Mouse (Mus musculus): ENCODE measurements around the gene Man2a1. TPM values are rescaled to one million over a fixed set of nuclear protein-coding genes. Genes with fewer than 3 reads are reported as not detected.

Gene Man2a1
- polyA plus RNA-seq, 1 experiment = 53.4 TPM

DNA sequence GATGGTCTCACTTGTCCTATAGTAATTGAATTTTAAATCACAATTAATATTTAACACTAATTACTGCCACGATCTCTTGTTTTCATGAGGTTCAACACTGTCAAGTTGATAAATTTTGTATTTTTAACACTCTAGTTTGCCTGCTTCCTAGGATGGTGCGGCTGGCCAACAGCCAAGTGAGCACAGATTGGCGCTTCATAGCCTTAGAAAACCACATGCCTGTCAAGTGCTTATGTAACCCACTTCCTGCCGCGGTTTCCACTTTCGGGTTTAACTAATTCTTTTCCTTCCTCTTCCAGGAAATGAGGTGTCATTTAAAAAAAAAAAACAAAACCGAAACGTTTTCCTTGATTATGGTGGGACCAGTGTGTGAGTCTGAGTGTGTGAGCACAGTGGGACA lies 20.8 kb upstream of the Man2a1 start:
- H3K4me3 ChIP-seq (ENCODE audit: low read depth, low read length) = no peak overlapping the region
- no peak overlapping the region for H3K9ac ChIP-seq (ENCODE audit: low read depth, poor library complexity, severe bottlenecking)
- no peaks in the 10 kb centered on the region for H3K9me3 ChIP-seq (replicated peaks; ENCODE audit: control insufficient read depth, insufficient read depth, low read length, poor library complexity, severe bottlenecking)
- TF ChIP-seq EP300 (IDR thresholded peaks at IDR 0.05; ENCODE audit: insufficient read depth, low read depth, low read length) (no peak), CTCF (IDR thresholded peaks at IDR 0.05; ENCODE audit: low read depth, low read length) (no peak), POLR2A (IDR thresholded peaks at IDR 0.05; ENCODE audit: insufficient read depth, low read length) (no peak)
- H3K27me3 ChIP-seq (ENCODE audit: control insufficient read depth, insufficient read depth, low read length, poor library complexity, severe bottlenecking) = no peaks in the 10 kb centered on the region; the same call in 1 of the 2 replicates
- H3K27ac ChIP-seq (ENCODE audit: insufficient read depth, low read length) = no peak overlapping the region
- no peaks in the 10 kb centered on the region for H3K4me1 ChIP-seq (ENCODE audit: control insufficient read depth, insufficient read depth, low read length)
- no peaks in the 10 kb centered on the region for H3K36me3 ChIP-seq (ENCODE audit: control insufficient read depth, insufficient read depth, low read length, poor library complexity, severe bottlenecking)

DNA sequence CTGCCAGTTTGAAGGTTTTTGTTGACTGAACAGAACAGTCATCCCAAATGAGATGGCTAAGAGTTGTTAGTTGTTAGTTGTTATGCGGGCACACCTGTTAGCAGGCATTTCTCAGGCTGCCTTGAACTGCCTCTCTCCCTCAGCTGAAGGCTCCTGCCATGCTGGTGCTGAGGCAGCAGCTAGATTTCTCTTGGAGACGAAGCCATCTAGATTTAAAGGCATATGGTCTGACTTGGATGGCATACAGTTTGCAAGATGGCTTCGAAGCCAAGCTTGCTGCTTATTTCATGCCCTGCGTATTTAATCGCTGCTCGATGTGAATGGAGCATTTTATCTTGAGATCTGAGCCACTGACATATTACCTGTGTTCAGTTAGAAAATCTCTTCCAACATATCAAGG lies 19.4 kb upstream of the Man2a1 start:
- Histone ChIP-seq H3K4me3 (ENCODE audit: low read depth, low read length) (no peak overlapping the region), H3K9me3 (replicated peaks; ENCODE audit: control insufficient read depth, insufficient read depth, low read length, poor library complexity, severe bottlenecking) (no peaks in the 10 kb centered on the region), H3K4me1 (ENCODE audit: control insufficient read depth, insufficient read depth, low read length) (no peaks in the 10 kb centered on the region), H3K27ac (ENCODE audit: insufficient read depth, low read length) (no peak overlapping the region), H3K27me3 (ENCODE audit: control insufficient read depth, insufficient read depth, low read length, poor library complexity, severe bottlenecking) (no peaks in the 10 kb centered on the region; the same call in 1 of the 2 replicates), H3K9ac (ENCODE audit: low read depth, poor library complexity, severe bottlenecking) (no peak overlapping the region), H3K36me3 (ENCODE audit: control insufficient read depth, insufficient read depth, low read length, poor library complexity, severe bottlenecking) (no peaks in the 10 kb centered on the region)
- TF ChIP-seq EP300 (IDR thresholded peaks at IDR 0.05; ENCODE audit: insufficient read depth, low read depth, low read length) = no peak
- TF ChIP-seq CTCF (IDR thresholded peaks at IDR 0.05; ENCODE audit: low read depth, low read length) = no peak
- no peak for TF ChIP-seq POLR2A (IDR thresholded peaks at IDR 0.05; ENCODE audit: insufficient read depth, low read length)

DNA sequence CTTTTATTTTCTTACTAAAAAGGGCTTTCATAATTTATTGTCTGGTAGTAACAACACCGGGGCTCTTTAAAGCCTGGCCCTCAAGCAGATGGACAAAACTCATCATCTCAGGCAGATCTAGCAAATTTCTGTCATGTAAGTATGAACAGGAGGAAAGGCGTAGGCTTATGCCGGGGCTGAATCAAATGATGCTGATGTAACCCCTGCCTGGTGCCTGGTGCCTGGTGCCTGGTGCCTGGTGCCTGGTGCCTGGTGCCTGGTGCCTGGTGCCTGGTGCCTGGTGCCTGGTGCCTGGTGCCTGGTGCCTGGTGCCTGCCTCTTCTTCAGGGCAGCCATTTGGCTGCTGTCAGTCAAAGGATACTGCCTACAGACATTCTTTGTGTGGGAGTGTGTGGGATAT lies 18.6 kb upstream of the Man2a1 start:
- Histone ChIP-seq H3K4me3 (ENCODE audit: low read depth, low read length) (no peak overlapping the region), H3K9me3 (replicated peaks; ENCODE audit: control insufficient read depth, insufficient read depth, low read length, poor library complexity, severe bottlenecking) (no peaks in the 10 kb centered on the region), H3K4me1 (ENCODE audit: control insufficient read depth, insufficient read depth, low read length) (no peaks in the 10 kb centered on the region), H3K9ac (ENCODE audit: low read depth, poor library complexity, severe bottlenecking) (no peak overlapping the region), H3K36me3 (ENCODE audit: control insufficient read depth, insufficient read depth, low read length, poor library complexity, severe bottlenecking) (no peaks in the 10 kb centered on the region), H3K27ac (ENCODE audit: insufficient read depth, low read length) (no peak overlapping the region), H3K27me3 (ENCODE audit: control insufficient read depth, insufficient read depth, low read length, poor library complexity, severe bottlenecking) (no peaks in the 10 kb centered on the region; the same call in 1 of the 2 replicates)
- TF ChIP-seq POLR2A (IDR thresholded peaks at IDR 0.05; ENCODE audit: insufficient read depth, low read length) (no peak), EP300 (IDR thresholded peaks at IDR 0.05; ENCODE audit: insufficient read depth, low read depth, low read length) (no peak), CTCF (IDR thresholded peaks at IDR 0.05; ENCODE audit: low read depth, low read length) (no peak)

DNA sequence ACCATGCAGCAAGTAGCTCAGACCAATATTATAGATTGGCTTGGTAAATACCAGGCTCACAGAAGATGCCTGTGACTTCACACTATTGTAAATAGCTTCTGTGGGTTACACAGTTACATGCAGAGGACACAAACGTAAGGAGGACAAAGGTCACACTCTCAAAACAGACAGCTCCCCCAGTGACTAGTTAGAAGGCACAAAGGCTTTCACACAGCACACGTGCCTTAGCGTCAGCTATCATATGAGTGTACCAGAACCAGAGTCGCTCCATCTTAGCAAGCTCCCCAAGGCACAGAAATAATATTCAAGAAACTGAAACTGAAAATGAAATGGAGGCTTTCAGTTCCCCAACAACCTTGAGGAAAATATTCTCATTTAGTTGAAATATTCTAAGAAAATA lies 10.1 kb upstream of the Man2a1 start:
- Histone ChIP-seq H3K9me3 (replicated peaks; ENCODE audit: control insufficient read depth, insufficient read depth, low read length, poor library complexity, severe bottlenecking) (no peaks in the 10 kb centered on the region; the same call in 1 of the 2 replicates), H3K36me3 (ENCODE audit: control insufficient read depth, insufficient read depth, low read length, poor library complexity, severe bottlenecking) (no peaks in the 10 kb centered on the region), H3K4me1 (ENCODE audit: control insufficient read depth, insufficient read depth, low read length) (no peaks in the 10 kb centered on the region), H3K27me3 (ENCODE audit: control insufficient read depth, insufficient read depth, low read length, poor library complexity, severe bottlenecking) (no peaks in the 10 kb centered on the region), H3K27ac (ENCODE audit: insufficient read depth, low read length) (no peak overlapping the region), H3K4me3 (ENCODE audit: low read depth, low read length) (no peak overlapping the region), H3K9ac (ENCODE audit: low read depth, poor library complexity, severe bottlenecking) (no peak overlapping the region)
- TF ChIP-seq CTCF (IDR thresholded peaks at IDR 0.05; ENCODE audit: low read depth, low read length) (no peak), POLR2A (IDR thresholded peaks at IDR 0.05; ENCODE audit: insufficient read depth, low read length) (no peak), EP300 (IDR thresholded peaks at IDR 0.05; ENCODE audit: insufficient read depth, low read depth, low read length) (no peak)

GRCm38 (mm10) chr17:64591366-64591765 lies 9.2 kb upstream of the Man2a1 start:
- H3K9me3 ChIP-seq (replicated peaks; ENCODE audit: control insufficient read depth, insufficient read depth, low read length, poor library complexity, severe bottlenecking) = no peaks in the 10 kb centered on the region; the same call in 1 of the 2 replicates
- no peak for TF ChIP-seq POLR2A (IDR thresholded peaks at IDR 0.05; ENCODE audit: insufficient read depth, low read length)
- no peak for TF ChIP-seq EP300 (IDR thresholded peaks at IDR 0.05; ENCODE audit: insufficient read depth, low read depth, low read length)
- TF ChIP-seq CTCF (IDR thresholded peaks at IDR 0.05; ENCODE audit: low read depth, low read length) = no peak
- no peaks in the 10 kb centered on the region for H3K4me1 ChIP-seq (ENCODE audit: control insufficient read depth, insufficient read depth, low read length)
- no peak overlapping the region for H3K27ac ChIP-seq (ENCODE audit: insufficient read depth, low read length)
- H3K27me3 ChIP-seq (ENCODE audit: control insufficient read depth, insufficient read depth, low read length, poor library complexity, severe bottlenecking) = no peaks in the 10 kb centered on the region
- no peak overlapping the region for H3K4me3 ChIP-seq (ENCODE audit: low read depth, low read length)
- no peak overlapping the region for H3K9ac ChIP-seq (ENCODE audit: low read depth, poor library complexity, severe bottlenecking)
- no peaks in the 10 kb centered on the region for H3K36me3 ChIP-seq (ENCODE audit: control insufficient read depth, insufficient read depth, low read length, poor library complexity, severe bottlenecking)

- Histone ChIP-seq H3K27me3 (ENCODE audit: control insufficient read depth, insufficient read depth, low read length, poor library complexity, severe bottlenecking) (no peaks in the 10 kb centered on the region), H3K9ac (ENCODE audit: low read depth, poor library complexity, severe bottlenecking) (no peak overlapping the region), H3K4me1 (ENCODE audit: control insufficient read depth, insufficient read depth, low read length) (no peaks in the 10 kb centered on the region), H3K36me3 (ENCODE audit: control insufficient read depth, insufficient read depth, low read length, poor library complexity, severe bottlenecking) (no peaks in the 10 kb centered on the region), H3K27ac (ENCODE audit: insufficient read depth, low read length) (no peak overlapping the region), H3K4me3 (ENCODE audit: low read depth, low read length) (no peak overlapping the region), H3K9me3 (replicated peaks; ENCODE audit: control insufficient read depth, insufficient read depth, low read length, poor library complexity, severe bottlenecking) (no peaks in the 10 kb centered on the region; the same call in 1 of the 2 replicates)
- TF ChIP-seq POLR2A (IDR thresholded peaks at IDR 0.05; ENCODE audit: insufficient read depth, low read length) = no peak
- TF ChIP-seq EP300 (IDR thresholded peaks at IDR 0.05; ENCODE audit: insufficient read depth, low read depth, low read length) = no peak
- no peak for TF ChIP-seq CTCF (IDR thresholded peaks at IDR 0.05; ENCODE audit: low read depth, low read length)
These were observed 8.2 kb upstream of the Man2a1 start for GRCm38 (mm10) chr17:64592355-64592754.

Measured in ES-Bruce4 (cell line).